Mouse (Mus musculus): ENCODE measurements around the gene Pkd1. TPM values are rescaled to one million over a fixed set of nuclear protein-coding genes. Genes with fewer than 3 reads are reported as not detected.
A peak's percentile ranks its signal among the peaks of the same experiment; 100 is the strongest.

Pkd1 gene
- polyA plus RNA-seq, 1 experiment from 2014 or later = 10.9 TPM

DNA sequence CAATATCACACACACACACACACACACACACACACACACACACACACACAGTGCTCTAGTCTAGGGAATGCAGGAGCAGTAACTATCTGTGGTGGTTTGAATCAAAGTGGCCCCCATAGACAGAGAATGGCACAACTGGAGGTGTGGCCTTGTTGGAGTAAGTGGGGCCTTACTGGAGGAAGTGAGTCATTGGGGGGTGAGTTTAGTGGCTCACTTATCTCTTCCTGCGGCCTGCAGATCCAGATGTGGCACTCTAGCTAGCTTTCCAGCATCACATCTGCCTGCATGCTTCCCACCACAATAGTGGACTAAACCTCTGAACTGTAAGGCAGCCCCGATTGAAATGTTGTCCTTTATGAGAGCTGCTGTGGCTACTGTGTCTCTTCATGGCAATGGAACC is 61.1 kb downstream of the Pkd1 start:
- H3K27me3 ChIP-seq (replicated peaks) = no peaks in the 10 kb centered on the region
- H3K9ac ChIP-seq = no peak overlapping the region
- no peak overlapping the region for H3K4me2 ChIP-seq
- peaks cover 76% of the 10 kb centered on the region for H3K36me3 ChIP-seq
- no peak overlapping the region for H3K4me3 ChIP-seq
- peak overlapping the region; percentile 24; the same call in 1 of the 2 replicates for H3K27ac ChIP-seq (replicated peaks)
- H3K4me1 ChIP-seq = peaks cover 11% of the 10 kb centered on the region
- 49% methylated on average over 2 of the region's 2 CpGs for WGBS
- no peak for ATAC-seq (ENCODE audit: extremely low read depth, insufficient number of reproducible peaks, low FRiP score, low TSS enrichment)
- H3K9me3 ChIP-seq = no peaks in the 10 kb centered on the region

DNA sequence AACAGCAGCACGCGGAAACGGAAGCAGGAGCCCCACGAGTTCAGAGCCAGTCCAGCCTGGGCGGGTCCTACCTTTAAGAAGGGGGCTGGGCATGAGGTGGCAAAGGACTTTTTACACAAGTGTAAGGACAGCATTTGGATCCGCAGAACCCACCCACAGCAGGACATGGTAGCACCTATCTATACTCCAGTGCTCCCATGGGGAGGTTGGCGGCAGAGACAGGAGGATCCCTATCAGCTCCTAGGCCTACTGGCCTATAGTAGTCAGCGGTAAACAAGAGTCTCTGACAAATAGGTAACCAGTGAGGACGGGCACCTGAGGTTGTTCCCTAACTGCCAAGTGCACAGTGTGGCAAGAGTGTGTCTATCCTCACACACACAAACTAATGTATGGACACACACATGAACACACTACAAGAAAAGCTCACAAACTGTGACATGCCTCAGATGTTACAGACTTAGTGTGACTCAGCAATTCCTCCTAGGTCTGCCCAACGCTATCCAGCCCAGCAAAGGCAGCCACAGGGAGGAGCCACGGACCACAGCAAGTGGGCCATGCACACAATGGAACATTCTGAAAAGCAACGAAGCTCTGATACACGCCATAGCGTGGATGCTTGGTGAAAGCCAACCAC is 68.0 kb downstream of the Pkd1 start:
- H3K4me2 ChIP-seq = no peak overlapping the region
- peak; percentile 51; the same call in 1 of the 2 replicates for ATAC-seq (ENCODE audit: extremely low read depth, insufficient number of reproducible peaks, low FRiP score, low TSS enrichment)
- H3K9me3 ChIP-seq = no peaks in the 10 kb centered on the region
- H3K4me1 ChIP-seq = no peaks in the 10 kb centered on the region
- WGBS = 75% methylated on average over 14 of the region's 14 CpGs
- peaks cover 94% of the 10 kb centered on the region for H3K36me3 ChIP-seq
- H3K27ac ChIP-seq (replicated peaks) = peak overlapping the region; percentile 44; the same call in 1 of the 2 replicates
- peak overlapping the region; percentile 37; the same call in 1 of the 2 replicates for H3K9ac ChIP-seq
- no peak overlapping the region for H3K4me3 ChIP-seq
- H3K27me3 ChIP-seq (replicated peaks) = no peaks in the 10 kb centered on the region

DNA sequence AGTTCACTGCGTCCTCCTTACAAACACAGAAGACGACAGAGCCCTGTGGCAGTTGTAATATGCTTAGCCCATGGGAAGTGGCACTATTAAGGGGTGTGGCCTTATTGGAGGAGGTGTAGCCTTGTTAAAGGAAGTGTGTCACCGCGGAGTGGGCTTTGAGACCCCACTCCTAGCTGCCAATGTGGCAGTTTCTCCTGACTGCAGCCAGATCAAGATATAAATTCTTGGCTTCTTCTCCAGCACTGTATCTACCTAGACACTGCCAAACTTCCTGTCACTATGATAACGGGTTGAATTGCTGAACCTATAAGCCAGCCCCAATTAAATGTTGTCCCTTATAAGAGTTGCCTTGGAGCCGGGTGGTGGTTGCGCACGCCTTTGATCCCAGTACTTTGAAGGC is 75.8 kb downstream of the Pkd1 start:
- H3K4me1 ChIP-seq = peaks cover 4% of the 10 kb centered on the region
- no peak overlapping the region for H3K4me3 ChIP-seq
- WGBS = 91% methylated on average over 8 of the region's 8 CpGs
- peaks cover 99% of the 10 kb centered on the region for H3K36me3 ChIP-seq
- H3K9me3 ChIP-seq = no peaks in the 10 kb centered on the region
- no peak overlapping the region for H3K9ac ChIP-seq
- no peak overlapping the region for H3K4me2 ChIP-seq
- H3K27me3 ChIP-seq (replicated peaks) = no peaks in the 10 kb centered on the region
- ATAC-seq (ENCODE audit: extremely low read depth, insufficient number of reproducible peaks, low FRiP score, low TSS enrichment) = no peak
- no peak overlapping the region for H3K27ac ChIP-seq (replicated peaks)

DNA sequence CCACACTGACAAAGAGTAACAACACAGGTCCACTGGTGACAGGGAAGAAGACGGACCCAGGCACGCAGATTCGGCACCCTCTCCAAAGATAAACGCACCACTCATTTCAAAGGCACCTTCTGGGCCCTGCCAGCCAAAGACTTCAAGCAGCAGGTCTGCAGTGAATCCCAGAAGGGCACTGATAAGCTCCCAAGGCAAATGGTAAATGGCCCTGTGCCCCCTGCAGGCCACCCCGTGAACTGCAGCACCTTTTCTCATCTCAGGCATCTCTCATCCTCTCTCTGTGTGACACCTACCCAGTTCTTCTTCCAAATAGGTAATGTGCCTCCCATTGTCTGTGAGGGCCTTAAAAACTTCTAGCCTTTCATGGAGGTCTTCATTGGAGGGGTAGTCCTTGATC is 79.0 kb downstream of the Pkd1 start:
- no peak overlapping the region for H3K9ac ChIP-seq
- WGBS = 18% methylated on average over 5 of the region's 5 CpGs
- no peaks in the 10 kb centered on the region for H3K9me3 ChIP-seq
- no peaks in the 10 kb centered on the region for H3K27me3 ChIP-seq (replicated peaks)
- no peak overlapping the region for H3K4me2 ChIP-seq
- peaks cover 21% of the 10 kb centered on the region for H3K4me1 ChIP-seq
- ATAC-seq (ENCODE audit: extremely low read depth, insufficient number of reproducible peaks, low FRiP score, low TSS enrichment) = no peak
- H3K36me3 ChIP-seq = peaks cover 75% of the 10 kb centered on the region
- no peak overlapping the region for H3K4me3 ChIP-seq
- no peak overlapping the region for H3K27ac ChIP-seq (replicated peaks)

DNA sequence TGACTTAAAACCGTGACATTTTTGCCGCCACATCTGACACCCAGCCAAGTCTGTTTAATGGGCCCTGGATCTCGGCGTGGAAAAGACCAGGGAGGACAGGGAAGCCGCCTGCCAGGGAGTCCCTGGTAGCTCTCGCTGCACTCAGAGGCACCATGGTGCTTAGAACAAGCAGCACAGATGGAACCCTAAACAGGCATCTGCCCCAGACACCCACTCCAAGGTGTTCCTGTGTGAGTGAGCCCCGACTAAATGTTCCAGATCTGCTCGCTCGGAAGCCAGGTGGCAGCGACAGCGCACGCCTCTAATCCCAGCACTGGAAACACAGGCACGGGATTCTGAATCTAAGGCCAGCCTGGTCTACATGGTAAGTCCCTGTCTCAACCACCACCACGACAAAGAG is 80.4 kb downstream of the Pkd1 start:
- Histone ChIP-seq H3K4me2 (no peak overlapping the region), H3K4me1 (peaks cover 30% of the 10 kb centered on the region), H3K27me3 (replicated peaks) (peaks cover 12% of the 10 kb centered on the region), H3K4me3 (no peak overlapping the region), H3K36me3 (peaks cover 61% of the 10 kb centered on the region), H3K27ac (replicated peaks) (no peak overlapping the region), H3K9ac (no peak overlapping the region), H3K9me3 (no peaks in the 10 kb centered on the region)
- ATAC-seq (ENCODE audit: extremely low read depth, insufficient number of reproducible peaks, low FRiP score, low TSS enrichment) = no peak
- WGBS = 84% methylated on average over 14 of the region's 14 CpGs

DNA sequence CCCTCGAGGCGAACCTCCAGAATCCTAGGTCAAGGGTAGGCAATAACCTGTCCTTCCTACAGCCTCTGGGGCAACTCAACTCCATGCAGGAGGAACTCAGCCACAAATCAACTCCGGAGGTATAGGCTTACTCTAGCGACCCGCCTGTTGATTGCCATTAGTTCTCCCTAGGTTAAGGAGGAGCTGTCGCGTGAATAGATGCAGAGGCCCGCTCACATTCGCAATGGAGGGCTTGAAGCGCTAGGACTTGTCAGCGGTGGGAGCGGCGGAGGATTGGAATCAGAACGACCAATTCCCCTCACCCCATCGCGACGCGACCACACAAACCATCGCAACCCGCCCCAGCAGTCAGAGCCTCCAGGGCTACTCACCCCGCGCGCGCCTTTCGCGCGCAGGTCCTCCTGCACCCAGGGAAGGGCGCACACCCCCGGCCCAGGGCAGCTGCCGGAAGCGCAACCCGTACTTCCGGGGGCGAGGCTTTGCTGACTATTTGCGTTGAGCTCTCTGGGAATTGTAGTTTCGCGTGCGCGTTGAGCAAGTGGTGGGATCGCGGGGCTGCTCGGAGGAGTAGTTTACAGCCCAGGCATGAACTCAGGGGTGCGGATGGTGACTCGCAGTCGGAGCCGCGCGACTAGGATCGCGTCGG is 82.7 kb downstream of the Pkd1 start, which contains the start of the genes Tsc2 and Nthl1:
Gene Tsc2, minus strand, starts transcription at position 464 of the 646 bp plus-strand sequence.
Gene Nthl1, plus strand, starts transcription at position 514 of the 646 bp plus-strand sequence.
- H3K36me3 ChIP-seq = peaks cover 38% of the 10 kb centered on the region
- H3K4me3 ChIP-seq = peak within 1 kb of the TSS; percentile 68
- no peaks in the 10 kb centered on the region for H3K9me3 ChIP-seq
- 0 out of 2 replicates have a peak, but pooled peaks have one; percentile 32 for ATAC-seq (ENCODE audit: extremely low read depth, insufficient number of reproducible peaks, low FRiP score, low TSS enrichment)
- H3K9ac ChIP-seq = peak within 1 kb of the TSS; percentile 86
- 1% methylated on average over 51 of the region's 51 CpGs for WGBS
- H3K4me1 ChIP-seq = peaks cover 46% of the 10 kb centered on the region
- H3K27me3 ChIP-seq (replicated peaks) = peaks cover 27% of the 10 kb centered on the region
- H3K4me2 ChIP-seq = peak within 1 kb of the TSS; percentile 96
- H3K27ac ChIP-seq (replicated peaks) = peak within 1 kb of the TSS; percentile 92

DNA sequence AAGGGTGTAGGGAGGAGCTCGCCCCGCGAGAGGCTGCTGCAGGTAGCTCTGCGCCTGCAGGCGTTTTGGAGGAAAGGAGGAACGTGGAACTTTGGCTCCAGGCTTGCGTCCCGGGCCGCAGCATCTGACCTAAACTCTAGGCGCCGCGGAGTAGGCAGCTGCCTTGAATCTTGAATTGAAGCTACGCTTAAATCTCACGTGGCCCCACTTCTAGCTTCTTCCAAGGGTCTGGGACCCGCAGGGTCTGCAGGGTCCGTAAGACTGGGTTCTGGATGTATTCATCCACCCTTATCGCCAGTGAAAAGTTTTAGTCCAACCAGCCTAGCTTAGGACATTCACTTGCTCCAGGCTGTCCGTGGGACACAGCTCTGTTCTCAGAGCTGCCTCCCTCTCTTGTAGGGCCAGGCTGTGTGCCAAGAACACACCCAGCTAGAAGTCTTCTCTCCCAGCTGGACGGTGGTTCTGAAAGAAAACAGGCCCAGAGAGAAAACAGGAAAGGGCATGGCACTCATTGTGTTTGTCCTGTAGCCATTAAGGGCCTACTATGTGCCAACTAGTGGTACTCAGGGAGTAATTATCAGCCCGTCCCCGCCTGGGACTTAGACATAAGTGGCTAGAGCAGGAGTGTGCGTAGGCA is 83.3 kb downstream of the Pkd1 start:
- Histone ChIP-seq H3K4me3 (peak overlapping the region; percentile 68), H3K27ac (replicated peaks) (peak overlapping the region; percentile 92), H3K4me2 (peak overlapping the region; percentile 96), H3K27me3 (replicated peaks) (peaks cover 32% of the 10 kb centered on the region), H3K36me3 (peaks cover 32% of the 10 kb centered on the region), H3K4me1 (peaks cover 49% of the 10 kb centered on the region), H3K9ac (peak overlapping the region; percentile 86), H3K9me3 (no peaks in the 10 kb centered on the region)
- 9% methylated on average over 22 of the region's 22 CpGs for WGBS
- ATAC-seq (ENCODE audit: extremely low read depth, insufficient number of reproducible peaks, low FRiP score, low TSS enrichment) = no peak

DNA sequence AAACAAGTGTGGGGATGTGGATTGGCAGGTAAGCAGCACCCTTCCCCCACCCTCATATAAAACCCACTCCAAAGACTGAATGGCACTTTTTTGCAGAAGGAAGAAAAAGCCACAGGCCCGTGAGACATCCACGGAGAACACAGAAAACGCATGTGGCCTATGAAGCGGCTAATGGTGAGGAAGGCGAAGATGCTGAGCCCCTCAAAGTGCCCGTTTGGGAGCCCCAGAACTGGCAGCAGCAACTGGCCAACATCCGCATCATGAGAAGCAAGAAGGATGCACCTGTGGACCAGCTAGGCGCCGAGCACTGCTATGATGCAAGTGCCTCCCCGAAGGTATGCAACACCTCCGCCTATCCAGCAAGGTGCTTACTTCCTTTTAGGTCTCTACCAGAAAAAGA is 84.2 kb downstream of the Pkd1 start:
- WGBS = 90% methylated on average over 11 of the region's 11 CpGs

DNA sequence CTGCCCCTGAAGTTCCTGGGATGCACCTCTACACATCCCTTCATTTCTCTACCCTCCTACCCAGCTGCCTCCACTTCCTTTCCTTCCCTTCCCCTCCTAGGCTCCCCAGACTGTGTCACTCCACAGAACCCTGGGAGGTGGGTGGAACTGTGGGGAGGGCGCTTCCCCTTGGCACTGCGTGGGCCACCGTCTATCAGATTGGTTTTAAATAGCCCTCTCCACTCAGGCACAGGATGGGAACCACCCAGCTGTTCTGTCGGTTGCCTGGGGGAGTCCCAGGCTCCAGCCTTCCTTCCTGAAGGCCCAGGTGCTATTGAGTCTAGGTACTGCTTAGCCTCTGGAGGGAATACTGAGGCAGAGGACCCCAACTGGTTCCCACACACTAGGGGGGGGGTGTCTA is 85.4 kb downstream of the Pkd1 start:
- H3K36me3 ChIP-seq = peaks cover 30% of the 10 kb centered on the region
- no peak overlapping the region for H3K4me2 ChIP-seq
- peaks cover 60% of the 10 kb centered on the region for H3K4me1 ChIP-seq
- H3K9ac ChIP-seq = no peak overlapping the region
- WGBS = 45% methylated on average over 4 of the region's 4 CpGs
- no peaks in the 10 kb centered on the region for H3K9me3 ChIP-seq
- H3K4me3 ChIP-seq = no peak overlapping the region
- no peak for ATAC-seq (ENCODE audit: extremely low read depth, insufficient number of reproducible peaks, low FRiP score, low TSS enrichment)
- no peak overlapping the region for H3K27ac ChIP-seq (replicated peaks)
- peaks cover 50% of the 10 kb centered on the region for H3K27me3 ChIP-seq (replicated peaks)

More for the DNA sequence above, 84.2 kb downstream of the Pkd1 start:
- H3K4me1 ChIP-seq = peaks cover 49% of the 10 kb centered on the region
- no peak for ATAC-seq (ENCODE audit: extremely low read depth, insufficient number of reproducible peaks, low FRiP score, low TSS enrichment)
- peaks cover 41% of the 10 kb centered on the region for H3K27me3 ChIP-seq (replicated peaks)
- H3K27ac ChIP-seq (replicated peaks) = peak overlapping the region; percentile 92
- peak overlapping the region; percentile 96; the same call in 1 of the 2 replicates for H3K4me2 ChIP-seq
- H3K36me3 ChIP-seq = peaks cover 32% of the 10 kb centered on the region
- no peaks in the 10 kb centered on the region for H3K9me3 ChIP-seq
- no peak overlapping the region for H3K4me3 ChIP-seq
- peak overlapping the region; percentile 86 for H3K9ac ChIP-seq

DNA sequence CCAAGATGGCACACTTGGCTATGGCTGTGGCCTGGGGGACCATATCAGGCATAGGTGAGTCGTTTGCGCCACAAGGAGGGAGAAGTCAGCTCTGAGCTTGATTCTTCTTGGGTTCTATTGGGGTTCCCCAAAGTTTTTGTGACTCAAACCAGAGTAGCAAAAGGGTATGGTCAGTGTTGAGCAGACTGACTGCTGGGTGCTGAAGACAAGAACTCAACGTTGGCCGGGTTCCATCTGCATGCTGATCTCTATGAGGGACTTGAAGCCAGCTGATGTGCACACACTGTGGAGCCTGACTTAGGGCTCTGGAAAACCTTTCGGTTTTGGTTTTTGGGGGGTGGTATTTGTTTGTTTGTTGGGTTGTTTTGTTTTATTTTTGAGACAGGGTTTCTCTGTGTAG is 86.1 kb downstream of the Pkd1 start:
- peaks cover 50% of the 10 kb centered on the region for H3K27me3 ChIP-seq (replicated peaks)
- no peak overlapping the region for H3K4me2 ChIP-seq
- no peak for ATAC-seq (ENCODE audit: extremely low read depth, insufficient number of reproducible peaks, low FRiP score, low TSS enrichment)
- no peaks in the 10 kb centered on the region for H3K9me3 ChIP-seq
- no peak overlapping the region for H3K4me3 ChIP-seq
- no peak overlapping the region for H3K9ac ChIP-seq
- no peak overlapping the region for H3K27ac ChIP-seq (replicated peaks)
- peaks cover 64% of the 10 kb centered on the region for H3K4me1 ChIP-seq
- H3K36me3 ChIP-seq = peaks cover 30% of the 10 kb centered on the region
- WGBS = 86% methylated on average over 5 of the region's 5 CpGs

DNA sequence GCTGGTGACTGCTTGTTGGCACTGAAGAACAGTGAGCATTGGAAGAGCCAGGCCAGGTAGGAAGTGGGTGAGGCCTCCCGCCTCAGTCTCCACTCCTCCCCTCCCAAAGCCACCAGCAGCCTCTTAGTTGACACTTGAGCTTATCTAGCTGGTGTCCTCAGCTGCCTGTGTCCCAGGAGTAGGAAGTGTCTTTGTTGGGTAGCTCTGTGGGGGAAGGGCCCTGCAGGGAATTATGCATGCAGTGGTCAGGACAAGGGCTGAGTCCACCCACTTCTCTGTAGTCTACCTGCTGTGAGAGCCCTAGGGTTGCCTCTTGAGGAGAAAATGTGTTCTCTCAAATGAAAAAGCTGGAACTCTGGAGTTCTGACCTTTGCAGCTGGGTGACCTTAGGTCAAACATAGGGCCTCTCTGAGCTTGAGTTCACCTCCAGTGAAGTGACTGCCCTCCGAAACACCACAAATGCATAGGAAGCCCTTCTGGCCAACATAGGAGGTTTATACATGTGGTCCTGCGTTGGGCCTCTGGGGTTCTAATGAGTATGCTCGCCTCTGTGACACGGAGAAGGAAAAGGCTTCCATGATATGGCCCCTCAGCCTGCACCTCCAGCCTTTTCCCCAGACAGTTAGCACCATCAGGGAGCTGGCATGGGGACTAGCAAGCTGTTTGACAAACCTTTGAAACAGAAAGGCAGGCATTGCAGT is 87.3 kb downstream of the Pkd1 start:
- H3K27me3 ChIP-seq (replicated peaks) = peaks cover 59% of the 10 kb centered on the region

More for the DNA sequence above, 87.3 kb downstream of the Pkd1 start:
- H3K27ac ChIP-seq (replicated peaks) = no peak overlapping the region
- WGBS = 56% methylated on average over 5 of the region's 5 CpGs
- H3K9me3 ChIP-seq = no peaks in the 10 kb centered on the region
- H3K4me2 ChIP-seq = no peak overlapping the region
- no peak overlapping the region for H3K4me3 ChIP-seq
- H3K9ac ChIP-seq = 0 out of 2 replicates have a peak overlapping the region, but pooled peaks have one; percentile 14
- ATAC-seq (ENCODE audit: extremely low read depth, insufficient number of reproducible peaks, low FRiP score, low TSS enrichment) = no peak
- peaks cover 59% of the 10 kb centered on the region for H3K4me1 ChIP-seq
- peaks cover 34% of the 10 kb centered on the region for H3K36me3 ChIP-seq

Measured in heart, embryonic 13.5 days (tissue).